Mouse (Mus musculus) midbrain, postnatal 0 days (tissue): ENCODE data around the gene Blvrb. TPM values are rescaled to one million over a fixed set of nuclear protein-coding genes. Genes with fewer than 3 reads are reported as not detected.

Source experiments
- ATAC-seq: fragments of 200-750 bp; cut with Nextera tagmentation; 2 replicates; pipeline ENCODE4 v1.8.0; 2017; ENCODE audit warnings: moderate number of reproducible peaks, mild to moderate bottlenecking, moderate TSS enrichment, moderate library complexity; ENCODE audit not compliant: low FRiP score
- DNase-seq: peaks from one replicate; pipeline ENCODE4 v3.0.0-alpha.2; 2015; ENCODE audit warnings: low spot score
- H3K27ac ChIP-seq: fragments of 300-500 bp; sonication (generic); 2 replicates; pipeline ENCODE4 v1.5.1; 2014; ENCODE audit warnings: low read depth, mild to moderate bottlenecking, low read length, mixed read lengths
- H3K27me3 ChIP-seq: fragments of 300-500 bp; sonication (generic); 2 replicates; pipeline ENCODE4 v1.6.1; 2014; ENCODE audit warnings: low read length, control low read depth, mixed read lengths; ENCODE audit not compliant: insufficient read depth
- H3K36me3 ChIP-seq: fragments of 300-500 bp; sonication (generic); 2 replicates; pipeline ENCODE4 v1.6.1; 2014; ENCODE audit warnings: low read length, control low read depth, mixed read lengths; ENCODE audit not compliant: insufficient read depth
- H3K4me1 ChIP-seq: fragments of 300-500 bp; sonication (generic); 2 replicates; pipeline ENCODE4 v1.6.1; 2014; ENCODE audit warnings: mild to moderate bottlenecking, control low read depth, antibody characterized with exemption, low read length, mixed read lengths; ENCODE audit not compliant: insufficient read depth
- H3K4me2 ChIP-seq: fragments of 300-500 bp; sonication (generic); 2 replicates; pipeline ENCODE4 v1.6.1; 2014; ENCODE audit warnings: low read depth, mild to moderate bottlenecking, low read length, mixed read lengths; ENCODE audit not compliant: poor library complexity, severe bottlenecking
- H3K4me3 ChIP-seq: fragments of 300-500 bp; sonication (generic); 2 replicates; pipeline ENCODE4 v1.5.1; 2014; ENCODE audit warnings: low read depth, mild to moderate bottlenecking, low read length, moderate library complexity
- H3K9ac ChIP-seq: fragments of 300-500 bp; sonication (generic); replicated peaks from 2 replicates; pipeline ENCODE4 v1.6.1; 2014; ENCODE audit warnings: mild to moderate bottlenecking, low read length, moderate library complexity, mixed read lengths; ENCODE audit not compliant: poor library complexity, severe bottlenecking
- H3K9me3 ChIP-seq: fragments of 300-500 bp; sonication (generic); 2 replicates; pipeline ENCODE4 v1.6.1; 2016; ENCODE audit warnings: low read length, control low read depth
- CTCF ChIP-seq: IDR thresholded peaks from 2 replicates; pipeline ENCODE4 v1.5.1; 2016; ENCODE audit warnings: antibody characterized with exemption, mild to moderate bottlenecking
- WGBS: fragments of 180-500 bp; shearing (Covaris S2); extraction: QIAGEN DNeasy Blood & Tissue Kit; methylation state at CpG from one replicate; pipeline ENCODE4 v1.1.7; 2014; 5-methylcytosine and 5-hydroxymethylcytosine counted together
- polyA plus RNA-seq: library from polyadenylated mRNA; unstranded; fragments of >200 nt; fragmentation: Nextera tagmentation; extraction: Ambion mirVana; gene quantifications from 2 replicates; pipeline ENCODE4 v1.2.1, GENCODE M21; 2015
- total RNA-seq: library from RNA; depleted of rRNA; stranded (reverse); fragments of >200 nt; gene quantifications from 2 replicates; pipeline ENCODE4 v1.2.3, GENCODE M21; 2014; rRNA removed

Blvrb gene
- total and polyA plus RNA-seq, 2 experiments from 2014 or later: 15.9 to 19.5 TPM

DNA sequence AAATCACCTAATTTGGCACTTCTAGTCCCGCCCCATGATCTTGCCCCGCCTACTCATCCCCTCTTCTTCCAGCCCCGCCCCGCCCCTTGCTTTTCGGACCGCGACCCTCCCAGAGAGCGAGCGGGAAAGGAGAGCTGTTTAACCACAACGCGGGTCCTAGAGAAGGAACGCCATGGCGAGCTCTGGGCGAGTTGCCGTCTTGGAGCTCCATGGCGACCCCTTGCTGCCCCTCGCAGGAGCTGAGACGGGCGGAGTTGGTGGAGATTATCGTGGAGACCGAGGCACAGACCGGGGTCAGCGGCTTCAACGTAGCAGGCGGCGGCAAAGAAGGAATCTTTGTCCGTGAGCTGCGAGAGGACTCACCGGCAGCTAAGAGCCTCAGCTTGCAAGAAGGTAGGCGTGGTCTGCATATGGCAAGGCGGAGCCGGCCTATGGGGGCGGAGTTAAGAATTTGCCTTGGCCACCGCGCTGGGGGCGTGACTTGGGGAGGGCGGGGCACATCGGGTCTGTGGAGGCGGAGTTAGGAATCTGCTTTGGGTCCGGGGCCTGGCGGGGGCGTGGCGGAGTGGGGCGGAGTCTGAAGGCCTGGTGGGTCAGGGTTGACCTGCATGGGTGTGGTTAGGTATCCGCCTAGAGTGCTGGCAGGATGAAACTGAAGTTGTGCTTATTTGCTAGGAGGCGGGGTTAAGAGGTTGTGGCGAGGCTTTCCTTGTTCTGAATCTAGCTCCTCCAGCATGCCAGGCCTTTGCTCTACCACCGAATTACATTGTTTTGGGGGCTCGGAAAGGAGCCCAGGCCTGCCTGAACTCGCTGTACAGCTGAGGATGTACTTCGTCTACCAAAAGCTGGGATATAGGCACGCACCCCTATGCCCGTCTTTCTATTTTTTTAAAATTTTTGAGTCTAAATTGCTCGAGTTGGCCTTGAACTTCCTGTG is 60.2 kb downstream of the Blvrb start:
- H3K4me3 ChIP-seq: peak overlapping the region; percentile 48
- H3K27me3 ChIP-seq: no peaks in the 10 kb centered on the region
- DNase-seq (peak; percentile 96), ATAC-seq (peak; percentile 89)
- peaks cover 4% of the 10 kb centered on the region; the same call in 1 of the 2 replicates for H3K4me1 ChIP-seq
- H3K4me2 ChIP-seq: peak overlapping the region; percentile 57
- H3K9ac ChIP-seq: peak overlapping the region; percentile 62
- no peaks in the 10 kb centered on the region for H3K36me3 ChIP-seq
- peak overlapping the region; percentile 90 for H3K27ac ChIP-seq
- no peaks in the 10 kb centered on the region for H3K9me3 ChIP-seq
- TF ChIP-seq CTCF: peak; percentile 69
- under 1% methylated on average over 49 of the region's 54 CpGs for WGBS

DNA sequence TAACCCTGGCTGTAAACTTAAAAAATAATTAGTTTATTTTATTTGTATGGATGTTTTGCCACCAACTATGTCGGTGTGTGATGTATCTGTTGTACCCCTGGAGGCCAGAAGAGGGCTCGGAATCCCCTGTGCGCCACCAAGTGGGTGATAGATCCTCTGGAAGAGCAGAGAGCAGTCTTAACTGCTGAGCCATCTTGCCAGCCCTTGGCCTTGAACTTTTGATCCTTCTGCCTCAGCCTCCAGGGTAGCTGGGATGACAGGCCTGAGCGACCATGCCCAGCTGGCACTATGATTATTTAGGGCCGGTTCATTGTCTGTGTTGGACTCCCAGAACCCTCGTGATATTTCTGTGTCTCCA is 60.8 kb downstream of the Blvrb start:
- ATAC-seq (peak; percentile 67; the same call in 1 of the 2 replicates), DNase-seq (peak; percentile 65)
- H3K4me1 ChIP-seq: peaks cover 4% of the 10 kb centered on the region; the same call in 1 of the 2 replicates
- no peaks in the 10 kb centered on the region for H3K36me3 ChIP-seq
- H3K9ac ChIP-seq: no peak overlapping the region
- H3K4me3 ChIP-seq: peak overlapping the region; percentile 48
- H3K27ac ChIP-seq: 0 out of 2 replicates have a peak overlapping the region, but pooled peaks have one; percentile 90
- peak; percentile 81 for TF ChIP-seq CTCF
- H3K27me3 ChIP-seq: no peaks in the 10 kb centered on the region
- peak overlapping the region; percentile 57 for H3K4me2 ChIP-seq
- WGBS: 24% methylated on average over 6 of the region's 6 CpGs
- no peaks in the 10 kb centered on the region for H3K9me3 ChIP-seq

DNA sequence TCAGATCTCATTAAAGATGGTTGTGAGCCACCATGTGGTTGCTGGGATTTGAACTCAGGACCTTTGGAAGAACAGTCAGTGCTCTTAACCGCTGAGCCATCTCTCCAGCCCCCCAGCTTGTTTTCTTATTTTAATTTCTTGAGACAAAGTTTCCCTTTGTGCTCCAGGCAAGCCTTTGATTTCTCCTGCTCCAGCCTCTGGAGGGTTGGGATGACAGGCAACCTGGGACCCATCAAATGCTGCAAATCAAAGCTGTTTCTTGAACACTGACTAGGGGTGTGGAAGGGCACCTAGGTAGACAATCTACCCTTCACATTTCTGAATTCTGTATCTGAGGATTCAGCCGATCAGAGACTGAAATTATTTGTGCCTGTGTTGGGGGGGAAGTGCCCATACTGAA is 63.0 kb downstream of the Blvrb start:
- ATAC-seq: no peak
- H3K9ac ChIP-seq: no peak overlapping the region
- peaks cover 4% of the 10 kb centered on the region; the same call in 1 of the 2 replicates for H3K4me1 ChIP-seq
- no peak overlapping the region for H3K4me3 ChIP-seq
- H3K9me3 ChIP-seq: no peaks in the 10 kb centered on the region
- no peak for DNase-seq
- no peaks in the 10 kb centered on the region for H3K36me3 ChIP-seq
- no peak overlapping the region for H3K4me2 ChIP-seq
- TF ChIP-seq CTCF: no peak
- H3K27me3 ChIP-seq: no peaks in the 10 kb centered on the region
- no peak overlapping the region for H3K27ac ChIP-seq
- WGBS: 77% methylated on average over 2 of the region's 2 CpGs

DNA sequence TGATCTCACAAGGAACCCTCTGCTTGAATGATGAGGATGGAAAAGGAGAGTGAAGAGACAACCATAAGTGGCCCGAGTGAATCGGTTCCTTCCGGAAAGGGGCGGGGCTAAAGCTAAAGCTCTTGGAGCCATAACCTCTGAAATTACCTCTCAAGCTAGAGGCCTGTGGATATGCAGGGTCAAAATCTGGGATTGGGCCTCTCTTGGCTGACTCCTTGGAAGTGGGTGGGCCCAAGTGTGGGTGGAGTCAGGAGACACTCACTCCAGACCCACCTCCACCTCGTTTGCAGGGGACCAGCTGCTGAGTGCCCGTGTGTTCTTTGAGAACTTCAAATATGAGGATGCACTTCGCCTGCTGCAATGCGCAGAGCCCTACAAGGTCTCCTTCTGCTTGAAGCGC is 67.2 kb downstream of the Blvrb start:
- no peak for TF ChIP-seq CTCF
- no peak overlapping the region for H3K27ac ChIP-seq
- DNase-seq (no peak), ATAC-seq (no peak)
- no peaks in the 10 kb centered on the region for H3K36me3 ChIP-seq
- no peak overlapping the region for H3K4me3 ChIP-seq
- H3K4me2 ChIP-seq: no peak overlapping the region
- no peak overlapping the region for H3K9ac ChIP-seq
- 80% methylated on average over 9 of the region's 9 CpGs for whole genome bisulfite sequencing
- H3K9me3 ChIP-seq: no peaks in the 10 kb centered on the region
- H3K27me3 ChIP-seq: no peaks in the 10 kb centered on the region
- no peaks in the 10 kb centered on the region for H3K4me1 ChIP-seq

Other genes with a start within 250 kb of the Blvrb start
- 15.3 and 17.3 TPM in 2 replicates for gene Itpkc, start 219.3 kb upstream of the Blvrb start, total RNA-seq
- 4.7 and 5.4 TPM in 2 replicates for gene Itpkc, start 219.3 kb upstream of the Blvrb start, polyA plus RNA-seq
- 24.8 and 26.0 TPM in 2 replicates for gene Coq8b, start 215.0 kb upstream of the Blvrb start, total RNA-seq
- gene Coq8b, start 215.0 kb upstream of the Blvrb start, polyA plus RNA-seq: 15.1 and 16.7 TPM in 2 replicates
- 111 and 147 TPM in 2 replicates for gene Numbl, start 189.5 kb upstream of the Blvrb start, total RNA-seq
- gene Numbl, start 189.5 kb upstream of the Blvrb start, polyA plus RNA-seq: 59.8 and 60.9 TPM in 2 replicates
- 25.3 and 44.3 TPM in 2 replicates for gene Ltbp4, start 110.3 kb upstream of the Blvrb start, total RNA-seq
- 13.6 and 16.0 TPM in 2 replicates for gene Ltbp4, start 110.3 kb upstream of the Blvrb start, polyA plus RNA-seq
- gene Shkbp1, start 92.0 kb upstream of the Blvrb start, total RNA-seq: 36.3 and 42.7 TPM in 2 replicates
- 24.1 and 25.1 TPM in 2 replicates for gene Shkbp1, start 92.0 kb upstream of the Blvrb start, polyA plus RNA-seq
- gene Gm20479, start 90.6 kb upstream of the Blvrb start, total RNA-seq: not detected in 2 replicates
- gene Gm20479, start 90.6 kb upstream of the Blvrb start, polyA plus RNA-seq: not detected in 2 replicates
- 27.1 and 36.3 TPM in 2 replicates for gene Sptbn4, start 292 bp upstream of the Blvrb start, total RNA-seq
- 3.4 and 4.0 TPM in 2 replicates for gene Sptbn4, start 292 bp upstream of the Blvrb start, polyA plus RNA-seq
- gene Sertad3, start 25.8 kb downstream of the Blvrb start, total RNA-seq: 5.0 and 5.7 TPM in 2 replicates
- 4.0 and 4.3 TPM in 2 replicates for gene Sertad3, start 25.8 kb downstream of the Blvrb start, polyA plus RNA-seq
- gene Sertad1, start 38.9 kb downstream of the Blvrb start, total RNA-seq: 9.3 and 10.5 TPM in 2 replicates
- gene Sertad1, start 38.9 kb downstream of the Blvrb start, polyA plus RNA-seq: 6.9 and 7.3 TPM in 2 replicates
- 3.2 and 3.4 TPM in 2 replicates for gene Prx, start 51.3 kb downstream of the Blvrb start, total RNA-seq
- gene Prx, start 51.3 kb downstream of the Blvrb start, polyA plus RNA-seq: 1.5 and 1.9 TPM in 2 replicates
- 0.66 and 1.8 TPM in 2 replicates for gene Hipk4, start 75.3 kb downstream of the Blvrb start, total RNA-seq
- 0.88 and 1.0 TPM in 2 replicates for gene Hipk4, start 75.3 kb downstream of the Blvrb start, polyA plus RNA-seq
- gene Pld3, start 105.2 kb downstream of the Blvrb start, total RNA-seq: 239 and 286 TPM in 2 replicates
- gene Pld3, start 105.2 kb downstream of the Blvrb start, polyA plus RNA-seq: 275 and 319 TPM in 2 replicates
- 7.9 and 12.5 TPM in 2 replicates for gene 2310022A10Rik, start 105.3 kb downstream of the Blvrb start, total RNA-seq
- gene 2310022A10Rik, start 105.3 kb downstream of the Blvrb start, polyA plus RNA-seq: 29.1 and 31.0 TPM in 2 replicates
- 42.8 and 46.7 TPM in 2 replicates for gene Akt2, start 143.6 kb downstream of the Blvrb start, total RNA-seq
- gene Akt2, start 143.6 kb downstream of the Blvrb start, polyA plus RNA-seq: 37.7 and 38.1 TPM in 2 replicates
- gene Ttc9b, start 205.9 kb downstream of the Blvrb start, total RNA-seq: 111 and 114 TPM in 2 replicates
- gene Ttc9b, start 205.9 kb downstream of the Blvrb start, polyA plus RNA-seq: 125 and 133 TPM in 2 replicates
- 150 and 165 TPM in 2 replicates for gene Map3k10, start 226.6 kb downstream of the Blvrb start, total RNA-seq
- 24.4 and 24.5 TPM in 2 replicates for gene Map3k10, start 226.6 kb downstream of the Blvrb start, polyA plus RNA-seq
- 6.5 and 10.4 TPM in 2 replicates for gene Zfp607b, start 241.4 kb downstream of the Blvrb start, total RNA-seq
- gene Zfp607b, start 241.4 kb downstream of the Blvrb start, polyA plus RNA-seq: 9.2 and 9.5 TPM in 2 replicates